Mouse (Mus musculus): ENCODE measurements around the gene Pth2. TPM values are rescaled to one million over a fixed set of nuclear protein-coding genes. Genes with fewer than 3 reads are reported as not detected.
A peak's percentile ranks its signal among the peaks of the same experiment; 100 is the strongest.

Gene Pth2
- polyA plus RNA-seq, 1 experiment from 2014 or later: not detected

GRCm38 (mm10) chr7:45181540-45181939, 745 bp downstream of the Pth2 start:
- Histone ChIP-seq H3K27ac (replicated peaks; ENCODE audit: low read depth, low read length) (no peak overlapping the region), H3K9me3 (ENCODE audit: control insufficient read depth, low read length) (no peaks in the 10 kb centered on the region), H3K9ac (ENCODE audit: low read length) (no peak overlapping the region), H3K4me3 (ENCODE audit: low read depth, low read length) (0 out of 2 replicates have a peak overlapping the region, but pooled peaks have one; percentile 3), H3K27me3 (ENCODE audit: control insufficient read depth, insufficient read depth, low read length) (peaks cover 87% of the 10 kb centered on the region), H3K4me2 (ENCODE audit: low read depth, severe bottlenecking) (peak overlapping the region; percentile 12; the same call in 1 of the 2 replicates), H3K4me1 (ENCODE audit: control insufficient read depth, insufficient read depth, low read length) (peaks cover 12% of the 10 kb centered on the region; the same call in 1 of the 2 replicates), H3K36me3 (ENCODE audit: control insufficient read depth, insufficient read depth, low read length) (no peaks in the 10 kb centered on the region)
- WGBS: 6% methylated on average over 33 of the region's 35 CpGs
- ATAC-seq (ENCODE audit: insufficient number of reproducible peaks, low FRiP score, low TSS enrichment, low read depth): no peak
- no peak for DNase-seq (ENCODE audit: low spot score)

- Histone ChIP-seq H3K4me3 (ENCODE audit: low read depth, low read length) (peak overlapping the region; percentile 21; the same call in 1 of the 2 replicates), H3K9ac (ENCODE audit: low read length) (no peak overlapping the region), H3K27ac (replicated peaks; ENCODE audit: low read depth, low read length) (no peak overlapping the region), H3K4me1 (ENCODE audit: control insufficient read depth, insufficient read depth, low read length) (peaks cover 15% of the 10 kb centered on the region; the same call in 1 of the 2 replicates), H3K4me2 (ENCODE audit: low read depth, severe bottlenecking) (peak overlapping the region; percentile 48), H3K36me3 (ENCODE audit: control insufficient read depth, insufficient read depth, low read length) (no peaks in the 10 kb centered on the region), H3K27me3 (ENCODE audit: control insufficient read depth, insufficient read depth, low read length) (peaks cover 80% of the 10 kb centered on the region), H3K9me3 (ENCODE audit: control insufficient read depth, low read length) (no peaks in the 10 kb centered on the region)
- ATAC-seq (ENCODE audit: insufficient number of reproducible peaks, low FRiP score, low TSS enrichment, low read depth) (peak; percentile 79), DNase-seq (ENCODE audit: low spot score) (peak; percentile 93)
- WGBS: under 1% methylated on average over 34 of the region's 34 CpGs
Observed at GRCm38 (mm10) chr7:45182199-45182601, 1.4 kb downstream of the Pth2 start.

DNA sequence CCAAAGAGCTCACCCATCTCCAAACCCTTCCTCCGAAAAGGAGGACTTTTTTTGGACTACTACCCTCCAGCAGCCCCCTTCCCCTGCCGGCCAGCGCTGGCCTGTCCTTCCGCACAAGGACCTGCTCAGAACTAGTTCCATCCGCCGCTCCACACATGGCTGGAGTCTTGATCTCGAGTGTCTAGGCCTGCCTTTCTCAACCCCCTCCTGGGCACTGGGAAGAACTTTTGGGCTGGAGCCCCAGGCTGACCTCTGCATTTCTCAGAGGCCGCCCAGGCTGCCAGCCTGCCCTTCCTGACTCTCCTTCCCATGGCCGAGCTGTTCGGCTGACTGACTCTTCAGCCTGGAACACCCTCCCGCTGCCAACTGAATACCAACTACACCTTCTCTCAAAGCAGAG, 1.8 kb downstream of the Pth2 start:
- ATAC-seq (ENCODE audit: insufficient number of reproducible peaks, low FRiP score, low TSS enrichment, low read depth): peak; percentile 36; the same call in 1 of the 2 replicates
- H3K9ac ChIP-seq (ENCODE audit: low read length): no peak overlapping the region

DNA sequence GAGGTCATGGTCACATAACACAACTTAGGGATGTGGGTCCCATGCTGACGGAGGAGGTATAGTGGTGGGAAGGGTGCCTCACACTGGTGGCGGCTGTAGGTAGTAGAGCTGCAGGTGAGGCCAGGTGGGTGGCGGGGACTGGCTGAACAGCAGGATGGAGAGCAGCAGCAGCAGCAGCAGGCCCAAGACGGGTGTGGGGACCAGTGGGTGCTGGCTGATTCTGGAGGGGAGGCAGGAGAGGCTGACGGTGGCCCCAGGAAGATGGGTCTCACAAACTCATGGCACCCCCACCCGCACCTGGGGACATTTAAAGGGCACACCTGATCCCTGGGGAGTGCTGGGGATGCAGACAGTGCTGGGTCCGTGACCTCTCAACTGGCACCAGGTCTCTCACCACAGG, 2.9 kb downstream of the Pth2 start:
- 60% methylated on average over 7 of the region's 7 CpGs for WGBS
- H3K9me3 ChIP-seq (ENCODE audit: control insufficient read depth, low read length): no peaks in the 10 kb centered on the region
- H3K9ac ChIP-seq (ENCODE audit: low read length): no peak overlapping the region
- ATAC-seq (ENCODE audit: insufficient number of reproducible peaks, low FRiP score, low TSS enrichment, low read depth): no peak
- no peaks in the 10 kb centered on the region for H3K36me3 ChIP-seq (ENCODE audit: control insufficient read depth, insufficient read depth, low read length)
- H3K4me1 ChIP-seq (ENCODE audit: control insufficient read depth, insufficient read depth, low read length): peaks cover 15% of the 10 kb centered on the region; the same call in 1 of the 2 replicates
- no peak overlapping the region for H3K4me3 ChIP-seq (ENCODE audit: low read depth, low read length)
- H3K4me2 ChIP-seq (ENCODE audit: low read depth, severe bottlenecking): no peak overlapping the region
- H3K27ac ChIP-seq (replicated peaks; ENCODE audit: low read depth, low read length): no peak overlapping the region
- DNase-seq (ENCODE audit: low spot score): no peak
- H3K27me3 ChIP-seq (ENCODE audit: control insufficient read depth, insufficient read depth, low read length): peaks cover 65% of the 10 kb centered on the region

More for the DNA sequence above, 1.8 kb downstream of the Pth2 start:
- Histone ChIP-seq H3K4me1 (ENCODE audit: control insufficient read depth, insufficient read depth, low read length) (peaks cover 15% of the 10 kb centered on the region; the same call in 1 of the 2 replicates), H3K4me3 (ENCODE audit: low read depth, low read length) (peak overlapping the region; percentile 21; the same call in 1 of the 2 replicates), H3K27me3 (ENCODE audit: control insufficient read depth, insufficient read depth, low read length) (peaks cover 76% of the 10 kb centered on the region), H3K9me3 (ENCODE audit: control insufficient read depth, low read length) (no peaks in the 10 kb centered on the region), H3K4me2 (ENCODE audit: low read depth, severe bottlenecking) (peak overlapping the region; percentile 48), H3K36me3 (ENCODE audit: control insufficient read depth, insufficient read depth, low read length) (no peaks in the 10 kb centered on the region), H3K27ac (replicated peaks; ENCODE audit: low read depth, low read length) (no peak overlapping the region)
- 14% methylated on average over 11 of the region's 11 CpGs for WGBS
- no peak for DNase-seq (ENCODE audit: low spot score)

DNA sequence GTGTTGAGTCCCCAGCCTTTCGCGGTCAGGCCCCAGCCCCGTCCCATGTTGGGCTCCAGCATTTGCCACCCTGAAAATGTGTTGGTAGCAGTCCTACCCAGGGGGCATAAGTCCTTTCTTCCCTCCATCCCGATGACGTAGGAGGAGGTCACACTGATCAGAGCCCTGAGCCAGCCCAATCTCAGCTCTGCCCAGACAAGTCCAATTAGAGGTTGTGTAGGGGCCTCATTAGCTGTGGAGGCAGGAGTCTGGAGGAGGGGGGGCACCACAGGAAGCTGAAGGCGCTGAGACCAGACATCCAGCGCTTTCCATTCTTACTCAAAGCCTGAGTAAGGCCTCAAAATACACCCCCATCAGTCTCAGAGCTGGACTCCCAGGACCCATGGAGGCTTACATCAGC, 5.1 kb downstream of the Pth2 start:
- H3K9me3 ChIP-seq (ENCODE audit: control insufficient read depth, low read length): no peaks in the 10 kb centered on the region
- H3K9ac ChIP-seq (ENCODE audit: low read length): no peak overlapping the region
- H3K4me2 ChIP-seq (ENCODE audit: low read depth, severe bottlenecking): no peak overlapping the region
- DNase-seq (ENCODE audit: low spot score) (no peak), ATAC-seq (ENCODE audit: insufficient number of reproducible peaks, low FRiP score, low TSS enrichment, low read depth) (no peak)
- H3K36me3 ChIP-seq (ENCODE audit: control insufficient read depth, insufficient read depth, low read length): no peaks in the 10 kb centered on the region
- WGBS: 54% methylated on average over 7 of the region's 7 CpGs
- H3K27me3 ChIP-seq (ENCODE audit: control insufficient read depth, insufficient read depth, low read length): peaks cover 52% of the 10 kb centered on the region
- peaks cover 13% of the 10 kb centered on the region; the same call in 1 of the 2 replicates for H3K4me1 ChIP-seq (ENCODE audit: control insufficient read depth, insufficient read depth, low read length)
- no peak overlapping the region for H3K27ac ChIP-seq (replicated peaks; ENCODE audit: low read depth, low read length)
- no peak overlapping the region for H3K4me3 ChIP-seq (ENCODE audit: low read depth, low read length)

DNA sequence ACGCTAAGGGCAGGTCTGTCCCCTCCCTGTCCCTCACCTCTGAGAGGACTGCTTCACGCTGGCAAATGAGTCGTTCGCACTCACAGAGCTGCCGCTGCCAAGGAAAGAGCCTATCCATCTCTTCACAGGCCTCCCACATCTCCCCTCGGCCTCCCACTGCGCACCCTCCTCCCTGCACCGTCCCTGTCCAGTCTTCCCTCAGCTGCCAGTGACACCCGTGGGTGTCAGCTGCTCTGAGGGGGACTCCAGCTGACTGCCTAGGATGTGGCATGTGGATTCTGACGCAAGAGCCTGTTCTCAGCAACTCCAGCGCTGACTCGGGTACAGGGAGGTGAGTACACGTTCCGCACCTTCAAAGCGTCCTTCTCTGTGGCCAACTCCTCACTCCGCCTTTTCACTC, 8.8 kb downstream of the Pth2 start:
- no peaks in the 10 kb centered on the region for H3K9me3 ChIP-seq (ENCODE audit: control insufficient read depth, low read length)
- DNase-seq (ENCODE audit: low spot score) (no peak), ATAC-seq (ENCODE audit: insufficient number of reproducible peaks, low FRiP score, low TSS enrichment, low read depth) (no peak)
- no peak overlapping the region for H3K4me2 ChIP-seq (ENCODE audit: low read depth, severe bottlenecking)
- H3K9ac ChIP-seq (ENCODE audit: low read length): no peak overlapping the region
- peaks cover 18% of the 10 kb centered on the region for H3K27me3 ChIP-seq (ENCODE audit: control insufficient read depth, insufficient read depth, low read length)
- 49% methylated on average over 16 of the region's 16 CpGs for WGBS
- H3K27ac ChIP-seq (replicated peaks; ENCODE audit: low read depth, low read length): no peak overlapping the region
- peaks cover 16% of the 10 kb centered on the region for H3K4me1 ChIP-seq (ENCODE audit: control insufficient read depth, insufficient read depth, low read length)
- H3K4me3 ChIP-seq (ENCODE audit: low read depth, low read length): no peak overlapping the region
- no peaks in the 10 kb centered on the region for H3K36me3 ChIP-seq (ENCODE audit: control insufficient read depth, insufficient read depth, low read length)

- Histone ChIP-seq H3K4me2 (ENCODE audit: low read depth, severe bottlenecking) (no peak overlapping the region), H3K9me3 (ENCODE audit: control insufficient read depth, low read length) (no peaks in the 10 kb centered on the region; the same call in 1 of the 2 replicates), H3K27ac (replicated peaks; ENCODE audit: low read depth, low read length) (no peak overlapping the region), H3K36me3 (ENCODE audit: control insufficient read depth, insufficient read depth, low read length) (no peaks in the 10 kb centered on the region), H3K9ac (ENCODE audit: low read length) (no peak overlapping the region), H3K4me3 (ENCODE audit: low read depth, low read length) (no peak overlapping the region), H3K27me3 (ENCODE audit: control insufficient read depth, insufficient read depth, low read length) (peaks cover 13% of the 10 kb centered on the region), H3K4me1 (ENCODE audit: control insufficient read depth, insufficient read depth, low read length) (peaks cover 19% of the 10 kb centered on the region)
- WGBS: 92% methylated on average over 6 of the region's 6 CpGs
- ATAC-seq (ENCODE audit: insufficient number of reproducible peaks, low FRiP score, low TSS enrichment, low read depth) (no peak), DNase-seq (ENCODE audit: low spot score) (no peak)
Observed at GRCm38 (mm10) chr7:45190186-45190585, 9.4 kb downstream of the Pth2 start.

DNA sequence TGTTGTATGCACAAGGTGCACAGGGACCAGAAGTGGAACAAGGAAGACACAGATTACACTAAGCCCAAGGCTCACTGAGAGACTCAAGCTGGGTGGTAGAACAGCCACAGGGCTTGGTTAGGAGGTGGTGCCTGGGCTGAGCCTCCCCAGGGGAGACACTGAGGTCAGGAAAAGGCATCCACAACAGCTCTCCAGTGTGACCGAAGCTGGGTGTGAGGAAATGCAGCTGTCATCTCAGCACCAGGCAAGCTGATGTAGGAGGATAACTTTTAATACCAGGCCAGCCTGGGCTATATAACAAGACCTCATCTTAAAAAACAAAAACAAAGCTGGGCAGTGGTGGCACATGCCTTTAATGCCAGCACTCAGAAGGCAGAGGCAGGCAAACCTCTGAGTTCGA, 10.4 kb downstream of the Pth2 start:
- DNase-seq (ENCODE audit: low spot score): no peak
- H3K9ac ChIP-seq (ENCODE audit: low read length): no peak overlapping the region
- 67% methylated on average over 2 of the region's 2 CpGs for WGBS
- H3K4me2 ChIP-seq (ENCODE audit: low read depth, severe bottlenecking): no peak overlapping the region
- H3K36me3 ChIP-seq (ENCODE audit: control insufficient read depth, insufficient read depth, low read length): no peaks in the 10 kb centered on the region
- H3K4me3 ChIP-seq (ENCODE audit: low read depth, low read length): no peak overlapping the region
- H3K27ac ChIP-seq (replicated peaks; ENCODE audit: low read depth, low read length): no peak overlapping the region
- ATAC-seq (ENCODE audit: insufficient number of reproducible peaks, low FRiP score, low TSS enrichment, low read depth): no peak
- no peaks in the 10 kb centered on the region; the same call in 1 of the 2 replicates for H3K9me3 ChIP-seq (ENCODE audit: control insufficient read depth, low read length)
- peaks cover 9% of the 10 kb centered on the region for H3K27me3 ChIP-seq (ENCODE audit: control insufficient read depth, insufficient read depth, low read length)
- H3K4me1 ChIP-seq (ENCODE audit: control insufficient read depth, insufficient read depth, low read length): peaks cover 18% of the 10 kb centered on the region
